Mouse (Mus musculus) heart, embryonic 11.5 days (tissue): Measurements from ENCODE around the gene Slc35c2. TPM values are rescaled to one million over a fixed set of nuclear protein-coding genes. Genes with fewer than 3 reads are reported as not detected.

ENCODE experiments used
- ATAC-seq: fragments of 200-750 bp; cut with Nextera tagmentation; replicated peaks from 2 replicates; pipeline ENCODE4 v1.8.0; 2017; ENCODE audit warnings: moderate library complexity; ENCODE audit not compliant: insufficient number of reproducible peaks, low FRiP score, low TSS enrichment
- H3K27ac ChIP-seq: fragments of 300-500 bp; sonication (generic); 2 replicates; pipeline ENCODE4 v1.5.1; 2014; ENCODE audit warnings: mild to moderate bottlenecking, low read depth, low read length
- H3K27me3 ChIP-seq: fragments of 300-500 bp; sonication (generic); 2 replicates; pipeline ENCODE4 v1.6.1; 2014; ENCODE audit warnings: mild to moderate bottlenecking, low read length, mixed read lengths; ENCODE audit not compliant: control insufficient read depth, insufficient read depth
- H3K36me3 ChIP-seq: fragments of 300-500 bp; sonication (generic); 2 replicates; pipeline ENCODE4 v1.6.1; 2014; ENCODE audit warnings: mild to moderate bottlenecking, low read length, moderate library complexity, mixed read lengths; ENCODE audit not compliant: control insufficient read depth, insufficient read depth
- H3K4me1 ChIP-seq: fragments of 300-500 bp; sonication (generic); 2 replicates; pipeline ENCODE4 v1.6.1; 2014; ENCODE audit warnings: low read length; ENCODE audit not compliant: control insufficient read depth, insufficient read depth
- H3K4me2 ChIP-seq: fragments of 300-500 bp; sonication (generic); 2 replicates; pipeline ENCODE4 v1.6.1; 2014; ENCODE audit warnings: mild to moderate bottlenecking, moderate library complexity
- H3K4me3 ChIP-seq: fragments of 300-500 bp; sonication (generic); 2 replicates; pipeline ENCODE4 v1.5.1; 2014; ENCODE audit warnings: low read depth, low read length
- H3K9ac ChIP-seq: fragments of 300-500 bp; sonication (generic); 2 replicates; pipeline ENCODE4 v1.6.1; 2014; ENCODE audit warnings: mild to moderate bottlenecking, low read depth, low read length, moderate library complexity
- H3K9me3 ChIP-seq: fragments of 300-500 bp; sonication (generic); replicated peaks from 2 replicates; pipeline ENCODE4 v1.6.1; 2016; ENCODE audit warnings: low read length; ENCODE audit not compliant: control insufficient read depth
- WGBS: fragments of 180-500 bp; shearing (Covaris S2); extraction: QIAGEN DNeasy Blood & Tissue Kit; methylation state at CpG from one replicate; pipeline ENCODE4 v1.1.7; 2014; ENCODE audit not compliant: insufficient replicate concordance; 5-methylcytosine and 5-hydroxymethylcytosine counted together
- polyA plus RNA-seq: library from polyadenylated mRNA; unstranded; fragments of >200 nt; fragmentation: Nextera tagmentation; extraction: Ambion mirVana; gene quantifications from 2 replicates; pipeline ENCODE4 v1.2.1, GENCODE M21; 2014

Gene Slc35c2
- polyA plus RNA-seq, 1 experiment from 2014 or later = 32.4 TPM

GRCm38 (mm10) chr2:165248967-165249366, 38.7 kb downstream of the Slc35c2 start:
- WGBS = 11% methylated on average over 3 of the region's 3 CpGs
- Histone ChIP-seq H3K4me2 (no peak overlapping the region), H3K27me3 (peaks cover 75% of the 10 kb centered on the region), H3K4me1 (no peaks in the 10 kb centered on the region; the same call in 1 of the 2 replicates), H3K9ac (no peak overlapping the region), H3K9me3 (no peaks in the 10 kb centered on the region), H3K36me3 (no peaks in the 10 kb centered on the region), H3K4me3 (no peak overlapping the region), H3K27ac (no peak overlapping the region)
- no peak for ATAC-seq

DNA sequence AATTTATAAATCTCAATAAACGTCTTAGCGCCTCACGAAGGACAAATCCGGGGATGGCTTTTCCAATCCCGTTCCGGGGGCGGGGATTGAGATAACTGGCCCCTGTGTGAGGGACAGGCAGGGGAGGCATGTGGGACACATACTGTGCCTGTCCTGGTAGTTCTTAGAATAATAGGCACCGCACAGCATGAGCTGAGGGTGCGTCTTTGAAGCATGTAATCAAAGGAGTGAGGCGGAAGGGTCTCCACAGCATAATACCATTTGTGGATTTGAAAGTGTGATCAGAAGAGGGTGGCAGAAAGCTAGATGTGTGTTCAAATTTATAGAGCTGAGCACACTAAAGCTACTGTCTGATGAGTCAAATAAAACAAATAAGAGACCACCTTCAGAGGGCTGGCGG, 41.3 kb downstream of the Slc35c2 start:
- Histone ChIP-seq H3K4me3 (no peak overlapping the region), H3K4me1 (no peaks in the 10 kb centered on the region; the same call in 1 of the 2 replicates), H3K9ac (no peak overlapping the region), H3K27ac (no peak overlapping the region), H3K36me3 (no peaks in the 10 kb centered on the region), H3K27me3 (peaks cover 77% of the 10 kb centered on the region), H3K4me2 (no peak overlapping the region), H3K9me3 (no peaks in the 10 kb centered on the region)
- no peak for ATAC-seq
- WGBS = 9% methylated on average over 11 of the region's 11 CpGs

GRCm38 (mm10) chr2:165243122-165243720, 44.4 kb downstream of the Slc35c2 start:
- no peak for ATAC-seq
- Histone ChIP-seq H3K27ac (no peak overlapping the region), H3K9me3 (no peaks in the 10 kb centered on the region), H3K4me2 (no peak overlapping the region), H3K4me1 (no peaks in the 10 kb centered on the region; the same call in 1 of the 2 replicates), H3K36me3 (no peaks in the 10 kb centered on the region), H3K4me3 (no peak overlapping the region), H3K9ac (no peak overlapping the region), H3K27me3 (peaks cover 92% of the 10 kb centered on the region)
- 1% methylated on average over 11 of the region's 11 CpGs for WGBS

- H3K27ac ChIP-seq = no peak overlapping the region
- H3K4me2 ChIP-seq = no peak overlapping the region
- peaks cover 92% of the 10 kb centered on the region for H3K27me3 ChIP-seq
- no peaks in the 10 kb centered on the region; the same call in 1 of the 2 replicates for H3K4me1 ChIP-seq
- ATAC-seq = no peak
- no peaks in the 10 kb centered on the region for H3K9me3 ChIP-seq
- H3K4me3 ChIP-seq = no peak overlapping the region
- no peak overlapping the region for H3K9ac ChIP-seq
- WGBS = 2% methylated on average over 13 of the region's 13 CpGs
- H3K36me3 ChIP-seq = no peaks in the 10 kb centered on the region
Measured at GRCm38 (mm10) chr2:165242575-165242974, 45.1 kb downstream of the Slc35c2 start.

- Histone ChIP-seq H3K9me3 (no peaks in the 10 kb centered on the region), H3K4me2 (no peak overlapping the region), H3K4me3 (no peak overlapping the region), H3K27ac (no peak overlapping the region), H3K27me3 (peaks cover 90% of the 10 kb centered on the region), H3K36me3 (no peaks in the 10 kb centered on the region), H3K9ac (no peak overlapping the region), H3K4me1 (no peaks in the 10 kb centered on the region)
- WGBS = 39% methylated on average over 7 of the region's 7 CpGs
- no peak for ATAC-seq
Measured at GRCm38 (mm10) chr2:165241786-165242185, 45.9 kb downstream of the Slc35c2 start.

GRCm38 (mm10) chr2:165240371-165240770, 47.3 kb downstream of the Slc35c2 start:
- no peaks in the 10 kb centered on the region for H3K36me3 ChIP-seq
- H3K4me2 ChIP-seq = no peak overlapping the region
- WGBS = 16% methylated on average over 8 of the region's 8 CpGs
- no peaks in the 10 kb centered on the region for H3K9me3 ChIP-seq
- no peak overlapping the region for H3K9ac ChIP-seq
- no peaks in the 10 kb centered on the region for H3K4me1 ChIP-seq
- no peak for ATAC-seq
- H3K4me3 ChIP-seq = no peak overlapping the region
- peaks cover 92% of the 10 kb centered on the region for H3K27me3 ChIP-seq
- H3K27ac ChIP-seq = no peak overlapping the region

DNA sequence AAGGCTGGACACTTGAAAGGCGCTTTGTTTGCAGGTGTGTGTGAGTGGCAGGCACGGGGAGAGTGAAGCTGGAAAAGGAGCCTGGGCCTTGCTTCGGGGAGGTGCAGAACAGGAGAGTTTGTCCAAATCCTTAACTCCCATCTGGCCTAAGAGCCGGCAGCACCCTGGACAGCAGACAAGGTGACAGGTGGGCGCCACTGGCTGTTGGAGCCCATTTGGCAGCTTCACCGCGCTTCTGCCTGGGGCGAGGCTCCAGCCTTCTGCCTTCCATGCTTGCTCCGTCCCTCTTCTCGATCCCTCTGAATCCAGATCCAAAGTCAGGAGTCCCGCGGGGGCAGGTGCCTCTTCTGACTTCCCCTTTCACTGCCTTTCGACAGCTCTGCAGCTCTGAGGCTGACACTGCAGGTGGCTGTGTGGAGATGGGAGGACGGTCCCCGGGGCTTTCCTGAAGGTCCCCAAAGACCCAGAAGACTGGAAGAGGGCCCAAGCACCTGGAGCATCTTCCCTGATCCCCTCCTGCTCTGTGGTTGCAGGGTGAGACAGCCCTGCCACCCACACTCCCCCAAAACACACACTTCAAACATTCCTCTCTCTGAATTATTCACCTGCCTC, 48.0 kb downstream of the Slc35c2 start:
- no peaks in the 10 kb centered on the region for H3K9me3 ChIP-seq
- H3K4me3 ChIP-seq = no peak overlapping the region
- no peaks in the 10 kb centered on the region for H3K36me3 ChIP-seq
- no peak for ATAC-seq
- no peak overlapping the region for H3K4me2 ChIP-seq
- H3K4me1 ChIP-seq = peaks cover 5% of the 10 kb centered on the region; the same call in 1 of the 2 replicates
- H3K27me3 ChIP-seq = peaks cover 96% of the 10 kb centered on the region
- no peak overlapping the region for H3K9ac ChIP-seq
- no peak overlapping the region for H3K27ac ChIP-seq
- WGBS = 10% methylated on average over 15 of the region's 15 CpGs

DNA sequence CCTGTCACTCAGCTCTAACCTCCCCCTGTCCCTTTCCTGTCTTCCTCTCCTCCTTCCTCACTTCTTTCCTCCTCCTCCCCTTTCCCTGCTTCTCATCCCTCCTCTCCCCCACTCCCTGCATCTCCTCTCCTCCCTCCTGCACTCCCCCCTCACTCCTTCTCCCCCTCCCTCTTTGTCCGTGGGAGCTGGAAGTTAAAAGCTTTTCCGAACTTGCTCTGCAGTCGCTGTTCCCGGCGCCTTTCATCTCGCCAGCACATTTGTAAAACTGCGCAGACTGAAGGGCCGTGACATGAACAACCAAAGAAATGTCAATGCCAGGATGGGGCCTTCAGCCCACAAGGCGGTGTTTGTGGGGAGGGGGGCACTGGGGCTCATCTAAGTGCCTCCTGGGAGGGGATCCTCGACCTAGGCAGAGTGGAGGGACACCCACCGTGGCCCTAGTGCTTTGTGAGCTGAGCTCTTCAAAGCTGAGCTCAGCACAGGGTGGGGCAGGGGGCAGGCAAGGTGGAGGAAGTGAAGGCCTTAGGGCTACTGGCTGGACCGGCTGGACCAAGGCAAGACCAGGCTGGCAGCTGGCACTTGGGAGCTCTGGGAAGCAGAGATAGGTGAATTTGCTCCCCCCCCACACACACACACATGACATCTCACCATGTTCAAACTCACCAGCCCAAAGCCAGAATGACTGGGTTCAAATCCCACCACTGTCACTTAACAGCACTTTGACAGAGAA, 49.1 kb downstream of the Slc35c2 start:
- H3K36me3 ChIP-seq = no peaks in the 10 kb centered on the region
- no peak overlapping the region for H3K4me2 ChIP-seq
- H3K27ac ChIP-seq = no peak overlapping the region
- no peak for ATAC-seq
- H3K9me3 ChIP-seq = no peaks in the 10 kb centered on the region
- WGBS = 12% methylated on average over 12 of the region's 12 CpGs
- H3K9ac ChIP-seq = no peak overlapping the region
- peaks cover 11% of the 10 kb centered on the region for H3K4me1 ChIP-seq
- H3K4me3 ChIP-seq = no peak overlapping the region
- H3K27me3 ChIP-seq = peaks cover 99% of the 10 kb centered on the region
